Mouse (Mus musculus): Measurements from ENCODE around the gene D630023F18Rik.

D630023F18Rik gene

DNA sequence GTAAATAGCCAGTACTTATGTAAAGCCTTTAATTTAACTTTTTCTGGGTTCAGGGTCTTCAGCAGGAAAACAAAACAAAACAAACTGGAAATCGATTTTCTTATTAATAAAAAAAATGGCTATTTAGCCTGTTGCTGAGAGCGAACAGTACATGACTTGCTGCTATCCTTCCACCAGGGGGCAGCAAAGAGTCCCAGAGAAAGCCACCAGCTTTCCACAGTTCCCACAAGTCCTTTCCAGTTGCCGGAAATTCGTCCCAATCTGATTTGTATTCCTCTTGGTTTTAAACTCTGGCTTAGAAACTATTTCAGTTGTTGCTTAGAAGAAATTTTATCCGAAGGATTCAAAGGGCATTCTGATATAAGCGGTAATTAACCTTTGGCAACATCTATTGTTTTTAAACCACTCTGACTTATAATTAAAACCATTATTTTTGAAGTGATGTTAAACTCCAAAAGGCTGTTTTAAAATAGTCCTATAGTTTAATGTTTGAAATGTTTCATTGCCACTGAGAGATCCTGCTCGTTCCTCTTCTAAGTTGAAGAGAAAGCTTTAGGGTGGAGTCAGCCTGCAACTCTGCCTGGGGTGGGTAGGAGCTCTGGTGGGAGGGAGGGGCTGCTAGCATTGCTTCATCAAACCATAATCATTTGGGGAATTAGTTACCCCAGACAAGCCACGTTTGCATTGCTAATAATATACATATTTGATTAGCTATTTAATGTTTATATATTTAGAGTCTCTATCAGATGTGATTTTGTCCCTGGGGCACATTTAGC is 10.8 kb downstream of the D630023F18Rik start:
- DNase-seq (ENCODE audit: low read depth, low spot score): peak; percentile 77

DNA sequence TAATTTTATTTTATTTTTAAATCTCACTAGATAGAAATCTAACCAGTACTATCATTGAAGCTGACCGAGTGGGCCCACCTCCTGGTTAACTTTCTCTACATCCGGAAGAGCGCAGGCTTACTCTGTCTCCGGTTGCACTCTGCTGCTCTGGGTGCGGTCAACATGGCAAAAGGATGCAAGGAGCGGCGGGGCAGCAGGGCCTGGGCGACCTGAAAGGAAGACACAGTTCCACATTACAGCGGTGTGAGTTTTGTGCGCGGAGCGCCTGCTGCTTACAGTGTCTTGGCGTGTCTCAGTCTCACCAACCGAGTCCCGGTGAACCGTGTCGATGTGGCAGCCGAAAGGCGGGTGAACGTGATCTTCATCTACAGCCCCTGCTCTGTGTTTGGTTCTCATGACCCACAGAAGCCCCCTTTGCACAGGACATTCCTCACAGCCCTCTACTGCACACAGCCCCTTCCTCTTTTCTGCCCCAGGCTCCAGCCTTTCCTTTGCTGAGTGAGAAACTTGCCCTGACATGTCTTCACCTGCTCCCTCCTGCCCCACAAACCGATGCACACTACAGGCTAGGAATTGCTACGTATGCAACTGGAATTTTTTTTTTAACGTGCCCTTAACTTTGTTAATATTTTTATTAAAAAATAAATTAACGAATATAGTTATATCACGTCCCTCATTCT is 13.1 kb downstream of the D630023F18Rik start:
- DNase-seq (ENCODE audit: low read depth, low spot score): no peak

DNA sequence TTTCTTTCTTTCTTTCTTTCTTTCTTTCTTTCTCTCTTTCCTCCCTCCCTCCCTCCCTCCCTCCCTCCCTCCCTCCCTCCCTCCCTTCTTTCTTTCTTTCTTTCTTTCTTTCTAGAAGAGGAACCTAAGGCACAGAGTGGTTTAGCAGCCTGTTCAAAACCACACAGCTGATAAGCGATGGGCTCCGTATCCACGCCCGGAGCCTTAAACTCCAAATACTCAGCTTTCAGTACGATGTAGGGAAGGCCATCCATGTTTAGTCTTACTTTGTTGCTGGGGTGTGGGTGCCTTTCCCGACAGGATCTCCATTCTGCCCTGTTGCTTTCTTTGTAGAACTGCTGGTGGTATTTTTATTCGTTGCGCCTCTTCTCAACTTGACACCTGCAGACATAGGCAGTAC is 13.8 kb downstream of the D630023F18Rik start:
- DNase-seq (ENCODE audit: low read depth, low spot score): no peak

DNA sequence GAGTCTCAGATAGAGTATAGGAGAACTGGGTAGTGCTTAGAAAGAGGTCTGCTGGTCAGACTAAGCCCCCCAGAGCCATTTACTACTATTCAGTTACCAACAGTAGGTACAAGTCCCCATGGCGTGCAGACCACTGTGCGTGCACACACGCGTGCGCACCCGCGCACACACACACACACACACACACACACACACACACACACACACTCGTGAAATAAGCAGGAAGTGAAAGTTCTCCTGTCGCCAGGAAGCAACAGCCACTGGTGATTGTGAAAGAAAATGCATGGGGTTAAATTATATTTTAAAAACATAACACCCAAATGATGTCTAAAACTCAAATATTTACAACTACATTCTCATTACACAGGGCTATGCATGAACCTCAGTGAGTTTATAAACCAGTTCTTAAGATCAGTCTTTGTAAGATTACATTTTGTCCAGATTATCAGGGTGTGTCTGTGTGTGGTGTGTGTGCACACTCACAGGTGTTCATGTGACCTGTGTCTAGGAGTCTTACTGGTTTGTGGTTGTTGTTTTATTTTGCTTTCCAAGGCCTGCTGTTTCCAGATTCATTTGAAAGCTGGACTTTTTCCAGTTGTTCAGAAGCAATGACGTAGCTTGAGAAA is 15.2 kb downstream of the D630023F18Rik start:
- DNase-seq (ENCODE audit: low read depth, low spot score): no peak

DNA sequence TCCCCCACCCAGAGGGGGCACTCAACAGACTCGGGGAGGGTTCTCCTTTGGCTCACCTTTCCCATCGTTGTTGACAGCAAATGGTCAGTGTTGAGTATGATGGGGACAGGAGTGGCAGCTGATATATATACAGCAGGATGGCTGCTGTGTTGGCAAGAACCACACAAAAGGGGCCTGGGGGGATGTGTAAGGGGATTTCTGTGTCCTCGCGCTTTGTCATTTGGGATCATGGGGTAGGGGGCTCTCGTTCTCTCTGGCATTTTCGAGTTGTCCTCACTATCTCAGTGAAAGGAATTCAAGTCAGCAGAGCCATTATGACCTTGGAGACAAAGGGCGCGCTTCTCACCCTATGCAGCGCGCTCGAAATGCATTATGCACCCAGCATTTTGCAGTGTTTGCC is 19.7 kb downstream of the D630023F18Rik start, which contains the start of gene Cryga:
Gene Cryga, minus strand, starts transcription at position 101 of the 400 bp plus-strand sequence.
- no peak for DNase-seq (ENCODE audit: low read depth, low spot score)

DNA sequence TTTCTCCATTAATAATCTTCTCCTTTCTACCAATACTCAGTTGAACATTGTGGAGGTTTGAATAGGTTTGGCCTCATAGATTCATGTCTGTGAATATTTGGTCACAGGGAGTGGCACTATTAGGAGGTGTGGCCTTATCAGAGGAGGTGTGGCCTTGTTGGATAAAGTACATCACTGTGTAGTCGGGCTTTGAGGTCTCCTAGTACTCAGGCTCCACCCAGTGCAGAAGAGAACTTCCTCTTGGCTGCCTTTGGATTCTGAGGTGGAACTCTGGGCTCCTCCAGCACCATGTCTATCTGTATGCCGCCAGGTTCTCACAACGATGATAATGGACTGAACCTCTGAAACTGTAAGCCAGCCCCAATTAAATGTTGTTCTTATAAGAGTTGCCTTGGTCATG is 26.1 kb downstream of the D630023F18Rik start:
- DNase-seq (ENCODE audit: low read depth, low spot score): no peak

DNA sequence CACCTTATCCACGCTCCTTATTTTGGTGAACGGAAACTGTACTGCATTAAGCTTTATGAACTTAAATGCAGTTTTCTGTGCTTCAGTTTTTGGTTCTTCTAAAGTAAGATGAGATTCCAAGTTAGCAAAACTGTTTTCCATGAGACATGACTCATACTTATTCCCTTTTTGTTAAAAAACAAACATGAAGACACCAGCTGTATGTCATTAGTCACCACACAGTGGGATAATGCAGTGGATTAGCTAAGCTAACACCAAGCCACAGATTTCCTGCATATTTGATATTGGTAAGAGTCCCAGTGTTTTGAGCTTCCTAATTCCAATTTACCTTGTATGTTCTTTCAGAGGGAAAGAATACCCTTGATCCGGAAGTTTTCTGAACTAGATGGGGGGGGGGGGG is 31.4 kb downstream of the D630023F18Rik start:
- DNase-seq (ENCODE audit: low read depth, low spot score): no peak

DNA sequence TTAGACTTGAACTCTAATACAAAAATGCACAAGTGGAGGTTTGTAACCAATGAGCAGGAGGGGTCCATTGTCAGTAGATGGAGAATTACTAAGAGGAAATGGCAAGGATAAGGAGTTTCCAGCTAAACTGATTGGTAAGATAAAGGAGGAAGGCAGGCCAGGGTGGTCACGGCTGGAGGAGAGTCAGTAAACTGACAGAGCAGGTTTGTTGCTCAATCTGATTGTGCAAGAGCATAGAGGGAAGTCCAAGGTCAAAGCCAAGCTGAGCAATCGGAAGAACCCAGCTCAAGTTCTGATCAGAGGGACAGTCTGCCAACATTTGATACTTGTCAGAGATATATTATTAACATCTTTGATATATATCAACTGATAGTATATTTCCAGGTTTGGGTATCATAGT is 32.6 kb downstream of the D630023F18Rik start:
- DNase-seq (ENCODE audit: low read depth, low spot score): no peak

DNA sequence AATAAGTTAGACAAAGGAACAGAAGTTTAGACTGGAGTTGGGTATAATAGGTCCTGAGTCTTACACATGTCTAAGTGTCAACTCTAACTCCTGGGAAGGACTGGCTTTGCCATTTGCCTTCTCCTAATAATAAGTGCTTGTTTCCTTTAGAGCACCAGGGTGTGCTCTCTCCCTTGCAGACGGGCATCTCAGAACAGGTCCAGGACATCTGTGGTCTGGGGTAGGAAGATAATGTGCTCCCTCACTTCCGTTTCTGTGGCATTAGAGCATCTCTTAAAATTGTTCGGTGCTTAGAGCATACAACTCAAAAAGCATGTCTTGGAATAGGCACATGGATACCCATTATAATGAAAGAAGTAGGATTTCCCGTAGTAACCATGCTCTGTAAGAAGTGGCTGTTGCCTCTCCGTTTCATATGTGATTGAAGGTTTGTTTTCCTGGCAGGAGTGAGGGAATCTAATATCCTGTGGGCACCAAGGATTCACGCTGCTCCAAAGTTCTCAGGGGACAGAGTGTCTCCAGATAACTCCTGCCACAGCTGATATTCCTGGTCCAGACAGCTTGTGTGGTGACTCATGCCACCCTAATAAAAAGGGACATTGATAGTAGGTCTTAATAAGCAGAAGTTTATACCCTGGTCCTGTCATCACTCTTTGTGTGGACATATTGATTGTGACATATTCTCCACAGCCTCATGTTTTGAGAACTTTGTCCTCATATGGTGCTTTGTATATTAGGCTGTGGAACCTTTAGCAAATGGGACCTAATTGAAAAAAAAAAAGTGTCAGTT is 34.3 kb downstream of the D630023F18Rik start:
- DNase-seq (ENCODE audit: low read depth, low spot score): no peak

DNA sequence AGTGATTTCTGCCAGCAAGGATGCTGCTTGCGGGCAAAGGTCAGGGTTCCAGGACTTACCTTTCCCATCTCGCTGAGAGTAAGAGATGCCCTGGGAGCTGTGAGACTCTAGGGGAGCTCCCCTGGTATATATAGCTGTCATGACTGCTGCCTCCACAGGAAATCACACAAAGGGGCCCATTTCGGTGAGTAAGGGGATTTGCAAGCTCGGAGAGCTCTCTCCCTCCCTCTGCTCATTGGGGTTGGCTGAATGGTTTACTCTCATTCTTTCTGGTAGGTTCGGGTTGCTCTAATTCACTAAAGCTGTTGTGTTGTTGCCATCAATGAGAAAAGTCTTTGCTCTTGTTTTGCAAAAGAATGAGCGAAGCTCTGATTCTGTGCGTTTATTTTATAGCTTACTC is 40.8 kb downstream of the D630023F18Rik start, which contains the start of gene Crygb:
Gene Crygb, minus strand, starts transcription at position 101 of the 400 bp plus-strand sequence.
- DNase-seq (ENCODE audit: low read depth, low spot score): no peak

DNA sequence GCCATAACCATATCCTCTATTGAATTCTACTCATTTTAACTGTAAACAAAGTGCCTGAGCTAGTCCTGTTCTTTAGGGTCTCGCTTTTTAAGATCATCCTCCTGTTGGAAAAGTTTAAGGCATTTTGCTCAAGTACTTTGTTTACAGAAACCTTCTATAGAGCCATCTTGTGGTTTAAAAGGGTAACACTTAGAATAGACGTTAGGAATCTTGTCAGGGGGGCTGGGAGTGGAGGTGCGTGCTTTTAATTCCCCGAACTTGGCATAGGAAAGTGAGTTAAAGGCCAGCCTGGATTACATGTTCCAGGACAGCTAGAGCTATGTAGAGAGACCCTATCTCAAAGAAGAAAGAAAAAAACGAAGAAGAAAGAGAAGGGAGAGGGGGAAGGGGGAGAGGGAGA is 47.4 kb downstream of the D630023F18Rik start:
- DNase-seq (ENCODE audit: low read depth, low spot score): no peak

DNA sequence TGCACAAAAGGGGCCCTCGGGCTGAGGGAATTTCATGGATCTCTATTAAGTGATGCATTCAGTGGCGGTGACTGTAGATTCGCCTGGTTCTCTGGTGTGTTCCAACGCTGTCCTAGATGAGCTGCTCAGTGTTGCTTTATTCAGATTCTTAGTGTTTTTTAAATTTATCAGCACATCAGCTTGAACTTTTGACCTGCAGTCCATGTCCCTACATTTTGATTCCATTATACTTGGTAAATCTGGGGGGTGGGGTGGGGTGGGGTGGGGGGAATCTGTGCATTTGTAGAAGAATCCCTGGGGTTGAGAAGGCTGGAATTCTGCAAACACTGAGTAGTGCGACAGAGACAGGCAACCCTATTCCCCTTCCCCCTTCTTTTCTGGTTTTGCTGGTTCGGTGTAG is 49.4 kb downstream of the D630023F18Rik start, which contains the start of gene Crygc:
Gene Crygc, minus strand, starts transcription at position 101 of the 400 bp plus-strand sequence.
- no peak for DNase-seq (ENCODE audit: low read depth, low spot score)

DNA sequence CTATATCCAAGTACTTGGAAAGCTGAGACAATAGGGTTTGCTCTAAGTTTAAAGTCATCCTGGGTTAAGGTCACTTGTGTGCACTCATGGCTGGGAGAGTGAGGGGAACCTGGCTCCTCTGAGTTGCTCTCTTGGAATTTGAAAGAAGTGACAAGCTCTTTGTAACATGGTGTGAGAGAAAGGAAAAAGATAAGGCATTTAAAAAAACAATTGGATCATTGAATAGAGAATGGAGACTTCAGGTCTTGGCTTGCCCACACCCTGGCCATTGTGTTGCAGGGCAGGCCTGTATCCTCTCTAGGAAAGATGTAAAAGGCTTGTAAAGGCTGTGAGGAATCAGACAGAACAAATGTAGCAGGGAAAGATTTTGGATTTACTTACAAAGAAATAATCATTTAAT is 55.2 kb downstream of the D630023F18Rik start:
- no peak for DNase-seq (ENCODE audit: low read depth, low spot score)

DNA sequence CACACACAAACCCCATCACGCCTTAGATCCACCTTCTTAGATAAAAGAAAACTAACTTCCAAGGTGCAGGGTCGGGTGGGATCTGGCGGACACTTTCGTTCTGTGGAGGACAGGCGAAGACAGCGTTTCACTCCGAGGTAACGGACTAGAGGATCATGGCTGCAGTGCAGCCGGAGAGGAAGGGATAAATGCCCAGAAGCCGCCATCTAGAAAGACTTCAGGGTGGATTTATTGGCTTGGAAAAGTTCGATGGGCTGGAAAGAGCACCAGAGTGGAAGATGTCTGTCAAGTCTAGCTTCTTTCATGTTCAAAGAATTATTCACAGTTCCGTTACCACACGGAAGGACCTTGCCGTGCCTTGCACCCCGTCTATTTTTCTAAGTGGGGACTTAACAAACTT is 58.8 kb downstream of the D630023F18Rik start:
- DNase-seq (ENCODE audit: low read depth, low spot score): no peak

DNA sequence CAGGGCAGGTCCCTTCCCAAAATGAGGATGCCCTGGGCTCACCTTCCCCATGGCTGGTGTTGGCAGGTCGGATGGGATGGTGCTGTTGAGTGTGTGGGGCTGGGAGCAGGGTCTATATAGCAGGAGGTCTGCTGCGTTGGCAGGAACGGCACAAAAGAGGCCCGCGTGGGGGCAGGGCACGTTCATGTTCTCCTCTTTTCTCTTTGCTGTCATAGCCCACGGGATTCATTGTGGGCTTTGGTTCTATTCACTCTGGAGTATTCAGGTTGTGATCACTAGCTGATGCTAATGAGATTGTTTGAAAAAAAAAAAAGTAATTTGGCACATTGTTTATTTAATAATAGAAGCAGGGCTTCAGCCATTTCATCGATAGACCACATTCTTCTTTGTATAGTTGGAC is 59.7 kb downstream of the D630023F18Rik start, which contains the start of gene Crygd:
Gene Crygd, minus strand, starts transcription at position 101 of the 400 bp plus-strand sequence.
- no peak for DNase-seq (ENCODE audit: low read depth, low spot score)
